Mouse (Mus musculus): ENCODE results near the gene Oscar.
"Not testable (repeated sequence)": the region's sequence is repeated elsewhere in the genome, so short reads cannot be mapped to it uniquely, and the experiment has no call there.

The Oscar gene

DNA sequence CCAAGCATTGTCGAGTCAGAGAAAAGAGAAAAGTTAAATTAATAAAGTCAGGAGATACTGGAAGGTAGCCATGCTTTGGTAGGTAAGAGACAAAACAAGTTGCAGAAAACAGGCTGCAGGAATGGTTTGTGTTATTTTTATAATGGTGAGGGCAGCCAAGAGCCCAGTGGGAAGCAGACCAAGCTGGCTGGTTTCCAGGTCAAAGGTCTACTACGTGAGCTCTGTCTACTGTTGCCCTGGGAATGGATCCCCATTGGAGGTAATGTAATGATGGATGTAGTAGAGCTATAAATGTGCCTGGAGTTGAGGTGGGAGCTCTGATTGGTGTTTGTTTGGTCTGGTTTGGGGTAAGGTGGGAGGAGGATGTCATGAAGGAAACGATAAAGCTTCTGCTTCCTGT is 6.9 kb downstream of the Oscar start:
- peak; percentile 76 for DNase-seq

- DNase-seq, result no peak
These were observed 7.3 kb downstream of the Oscar start for GRCm38 (mm10) chr7:3608668-3609067.

DNA sequence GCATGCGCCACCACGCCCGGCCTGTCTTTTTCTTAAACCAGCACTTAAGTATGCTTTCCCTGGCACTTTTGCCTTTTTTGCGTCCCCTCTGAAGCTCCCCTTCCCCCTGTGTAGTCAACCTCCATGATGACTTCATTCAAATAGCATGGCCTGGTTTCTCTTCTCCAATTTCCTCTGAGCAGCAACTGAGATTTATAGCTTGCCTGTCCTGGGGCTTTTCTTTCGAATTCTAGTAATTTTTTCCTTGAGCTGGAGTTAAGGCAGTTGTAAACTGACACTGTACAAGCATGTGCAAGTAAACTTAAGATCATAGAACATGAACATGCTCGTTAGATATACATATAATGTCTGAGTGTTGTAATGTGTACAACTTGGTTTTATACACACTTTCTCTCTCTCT is 8.6 kb downstream of the Oscar start:
- no peak for DNase-seq

- DNase-seq, result peak; percentile 41
These were observed 9.2 kb downstream of the Oscar start for GRCm38 (mm10) chr7:3606798-3607197.

DNA sequence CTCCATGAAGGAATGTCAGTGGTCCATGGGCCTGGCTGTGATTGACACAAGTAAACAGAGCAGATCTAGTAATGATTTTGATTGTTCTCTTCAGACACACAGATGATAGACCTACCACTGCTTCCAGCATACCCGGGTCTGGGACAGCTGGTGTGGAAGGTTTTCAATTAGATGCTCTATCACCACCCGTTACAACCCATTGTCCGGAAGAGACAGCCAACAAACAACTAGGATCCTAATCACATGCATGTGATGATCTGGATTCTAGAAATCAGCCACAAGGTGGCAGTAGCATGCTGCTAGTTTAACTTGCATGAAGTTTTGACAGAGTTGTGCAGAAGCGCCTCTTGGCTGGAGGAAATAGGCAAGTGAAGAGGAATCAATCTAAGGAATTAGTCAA is 14.8 kb downstream of the Oscar start:
- DNase-seq, result peak; percentile 49

DNA sequence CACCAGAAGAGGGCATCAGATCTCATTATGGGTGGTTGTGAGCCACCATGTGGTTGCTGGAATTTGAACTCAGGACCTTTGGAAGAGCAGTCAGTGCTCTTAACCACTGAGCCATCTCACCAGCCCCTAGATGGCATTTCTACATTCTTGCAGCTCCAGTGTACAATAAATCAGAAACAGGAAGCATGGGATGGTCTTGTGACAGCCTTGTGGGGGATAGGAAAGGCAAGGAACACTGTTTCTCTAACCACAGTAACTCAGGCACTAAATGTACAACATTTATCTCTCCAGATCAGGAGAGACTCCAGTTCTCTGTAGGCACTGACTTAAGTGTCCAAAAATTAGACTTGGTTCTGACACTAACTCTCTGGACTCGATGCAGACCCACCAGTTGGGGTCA is 18.2 kb downstream of the Oscar start:
- DNase-seq, result not testable (repeated sequence)

DNA sequence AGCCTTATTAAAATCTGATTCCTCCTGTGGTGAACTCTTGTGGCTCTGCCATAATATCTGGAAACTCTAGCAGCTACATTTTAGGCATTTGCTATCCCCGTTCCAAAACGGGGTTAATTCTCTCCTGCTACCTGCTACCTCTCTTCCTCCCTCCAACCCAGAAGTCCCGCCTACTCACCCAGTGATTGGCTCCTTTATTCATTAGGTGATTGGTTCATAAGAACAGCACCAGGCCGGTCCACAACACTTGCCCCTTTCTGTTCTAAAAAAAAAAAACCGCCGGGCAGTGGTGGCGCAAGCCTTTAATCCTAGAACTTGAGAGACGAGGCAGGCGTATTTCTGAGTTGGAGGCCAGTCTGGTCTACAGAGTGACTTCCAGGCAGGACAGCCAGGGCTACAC is 20.8 kb downstream of the Oscar start:
- peak; percentile 69 for DNase-seq

- DNase-seq, result no peak
These were observed 21.3 kb downstream of the Oscar start for GRCm38 (mm10) chr7:3594686-3595085.

- DNase-seq, result no peak
These were observed 22.1 kb downstream of the Oscar start for GRCm38 (mm10) chr7:3593855-3594254.

GRCm38 (mm10) chr7:3591534-3591933 is 24.4 kb downstream of the Oscar start:
- DNase-seq, result no peak

DNA sequence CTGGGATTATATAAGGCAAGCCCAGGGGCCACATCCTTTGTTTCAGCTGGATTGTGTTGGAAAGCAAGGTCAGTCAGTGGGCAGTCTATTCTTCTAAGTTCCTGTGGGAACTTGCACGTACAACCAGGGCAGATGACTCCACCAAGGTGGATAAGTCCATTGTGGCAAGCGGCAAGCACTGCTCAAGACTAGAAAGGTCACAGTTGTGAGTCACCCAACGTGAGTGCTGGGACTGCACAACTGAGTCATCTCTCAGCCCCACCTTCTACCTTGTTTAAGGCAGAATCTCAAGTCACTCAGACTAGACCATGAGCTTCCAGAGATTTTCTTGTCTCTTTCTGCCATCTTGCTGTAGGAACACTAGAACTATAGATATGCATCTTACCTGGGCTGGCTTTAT is 25.4 kb downstream of the Oscar start:
- DNase-seq, result no peak

- DNase-seq, result no peak
These were observed 28.7 kb downstream of the Oscar start for GRCm38 (mm10) chr7:3587292-3587691.

- DNase-seq, result no peak
These were observed 29.7 kb downstream of the Oscar start for GRCm38 (mm10) chr7:3586255-3586654.

GRCm38 (mm10) chr7:3585763-3586162 is 30.2 kb downstream of the Oscar start:
- no peak for DNase-seq

DNA sequence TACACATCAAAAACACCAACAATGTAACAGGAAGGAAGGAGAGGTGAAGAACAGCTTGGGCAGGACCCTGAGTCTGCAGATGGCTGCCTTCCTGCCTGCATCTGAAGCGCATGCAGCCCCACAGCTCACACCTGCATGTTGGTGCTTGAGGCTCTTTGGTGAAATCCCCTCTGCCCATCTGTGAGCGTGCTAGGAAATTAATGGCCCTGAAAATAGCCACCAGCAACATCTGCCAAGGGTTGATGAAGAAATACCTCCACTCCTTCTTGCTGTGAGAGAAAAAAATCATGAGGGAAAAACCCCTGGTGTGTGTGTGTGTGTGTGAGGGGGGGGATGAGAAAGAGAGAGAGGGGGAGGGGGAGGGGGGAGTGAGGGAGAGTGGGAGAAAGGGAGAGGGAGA is 35.9 kb downstream of the Oscar start:
- DNase-seq, result no peak

GRCm38 (mm10) chr7:3578952-3579546 is 36.9 kb downstream of the Oscar start:
- no peak for DNase-seq

DNA sequence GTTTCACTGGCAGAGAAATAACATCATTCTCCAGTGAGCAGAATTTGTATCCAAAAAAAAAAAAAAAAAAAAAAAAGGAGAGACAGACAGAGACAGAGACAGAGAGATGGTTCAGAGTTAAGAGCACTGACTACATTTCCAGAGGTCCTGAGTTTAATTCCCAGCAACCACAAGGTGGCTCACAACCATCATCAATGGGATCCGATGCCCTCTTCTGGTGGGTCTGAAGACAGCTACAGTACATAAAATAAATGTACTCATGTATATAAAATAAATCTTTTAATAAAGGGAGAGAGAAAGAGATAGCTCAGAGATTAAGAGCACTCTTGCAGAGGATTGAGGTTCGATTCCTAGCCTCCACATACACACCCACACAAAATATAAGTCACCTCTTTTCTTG is 37.8 kb downstream of the Oscar start:
- no peak for DNase-seq

- no peak for DNase-seq
These were observed 39.4 kb downstream of the Oscar start for GRCm38 (mm10) chr7:3576354-3577124.

GRCm38 (mm10) chr7:3574216-3574615 is 41.7 kb downstream of the Oscar start:
- DNase-seq, result no peak

GRCm38 (mm10) chr7:3571847-3572246 is 44.1 kb downstream of the Oscar start:
- DNase-seq, result no peak

DNA sequence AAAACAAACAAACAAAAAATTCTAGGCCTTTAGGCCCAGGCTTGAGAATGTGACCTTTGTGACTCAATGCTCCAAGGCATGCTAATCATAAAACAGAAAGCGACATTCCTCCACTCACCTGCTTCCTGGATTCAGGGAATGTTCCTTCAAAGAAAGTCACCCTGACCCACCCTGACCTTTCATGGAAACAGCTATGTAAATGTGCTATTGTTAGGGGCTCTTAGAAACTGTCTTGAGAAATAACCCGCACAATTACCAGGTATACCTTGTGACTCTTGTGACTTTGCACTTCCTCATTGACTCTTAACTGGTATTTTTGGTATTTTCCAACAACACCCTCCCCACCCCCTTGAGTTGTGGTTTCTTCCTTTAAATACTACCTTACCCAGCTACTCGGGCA is 45.4 kb downstream of the Oscar start:
- not testable (repeated sequence) for DNase-seq

DNA sequence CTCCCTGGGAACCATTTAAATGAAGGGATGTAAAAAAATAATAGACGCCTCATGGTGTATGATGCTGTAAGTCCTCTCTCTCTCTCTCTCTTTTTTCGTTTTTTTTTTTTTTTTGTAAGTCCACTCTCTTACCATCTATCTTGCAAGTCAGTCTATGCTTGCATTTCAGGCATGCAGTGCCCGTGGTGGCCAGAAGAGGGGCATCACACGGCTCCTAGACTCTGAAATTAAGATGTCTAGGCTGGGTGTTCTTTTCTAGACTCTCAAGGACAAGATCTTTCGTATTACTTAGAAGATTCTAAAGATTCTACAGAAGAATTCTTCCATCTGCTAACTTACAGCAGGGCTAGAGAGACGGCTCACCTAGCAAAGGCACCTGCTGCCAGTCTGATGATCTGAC is 46.2 kb downstream of the Oscar start:
- no peak for DNase-seq

DNA sequence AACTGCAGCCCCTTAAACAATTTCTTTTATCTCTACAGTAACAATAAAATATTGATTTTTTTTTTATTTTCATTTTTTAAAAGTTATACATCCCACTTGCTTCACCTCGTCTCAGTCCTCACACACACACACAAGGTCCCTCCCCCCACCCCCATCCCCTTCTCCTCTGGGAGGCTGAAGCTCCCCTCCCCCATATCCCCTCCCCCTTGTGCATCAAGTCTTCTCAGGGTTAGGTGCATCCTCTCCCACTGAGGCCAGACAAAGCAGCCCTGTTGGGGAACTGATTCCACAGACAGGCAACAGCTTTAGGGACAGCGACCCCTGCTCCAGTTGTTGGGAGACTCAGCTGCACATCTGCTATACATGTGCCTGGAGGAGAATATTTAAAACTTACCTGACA is 48.6 kb downstream of the Oscar start:
- no peak for DNase-seq

Data from kidney, adult 11 months (tissue).